Mouse (Mus musculus): Measurements from ENCODE around the gene Angptl4. TPM values are rescaled to one million over a fixed set of nuclear protein-coding genes. Genes with fewer than 3 reads are reported as not detected.

The Angptl4 gene
- polyA plus RNA-seq, 1 experiment: not detected

- H3K27me3 ChIP-seq (ENCODE audit: control insufficient read depth): peaks cover 9% of the 10 kb centered on the region
- H3K4me3 ChIP-seq (replicated peaks): no peak overlapping the region
- H3K9me3 ChIP-seq (ENCODE audit: control insufficient read depth, low read length): no peaks in the 10 kb centered on the region
- H3K36me3 ChIP-seq (ENCODE audit: control insufficient read depth): peaks cover 16% of the 10 kb centered on the region
- TF ChIP-seq GATA1 (IDR thresholded peaks at IDR 0.05; ENCODE audit: low read length) (no peak), TAL1 (IDR thresholded peaks at IDR 0.05; ENCODE audit: low read length) (no peak)
- no peaks in the 10 kb centered on the region for H3K4me1 ChIP-seq (ENCODE audit: control insufficient read depth)
Measured at GRCm38 (mm10) chr17:33771617-33772016, 10.0 kb downstream of the Angptl4 start.

GRCm38 (mm10) chr17:33766389-33766788, 15.2 kb downstream of the Angptl4 start:
- H3K9me3 ChIP-seq (ENCODE audit: control insufficient read depth, low read length): no peaks in the 10 kb centered on the region
- peaks cover 10% of the 10 kb centered on the region for H3K27me3 ChIP-seq (ENCODE audit: control insufficient read depth)
- no peaks in the 10 kb centered on the region for H3K36me3 ChIP-seq (ENCODE audit: control insufficient read depth)
- H3K4me3 ChIP-seq (replicated peaks): no peak overlapping the region
- TF ChIP-seq TAL1 (IDR thresholded peaks at IDR 0.05; ENCODE audit: low read length): no peak
- no peak for TF ChIP-seq GATA1 (IDR thresholded peaks at IDR 0.05; ENCODE audit: low read length)
- peaks cover 7% of the 10 kb centered on the region for H3K4me1 ChIP-seq (ENCODE audit: control insufficient read depth)

DNA sequence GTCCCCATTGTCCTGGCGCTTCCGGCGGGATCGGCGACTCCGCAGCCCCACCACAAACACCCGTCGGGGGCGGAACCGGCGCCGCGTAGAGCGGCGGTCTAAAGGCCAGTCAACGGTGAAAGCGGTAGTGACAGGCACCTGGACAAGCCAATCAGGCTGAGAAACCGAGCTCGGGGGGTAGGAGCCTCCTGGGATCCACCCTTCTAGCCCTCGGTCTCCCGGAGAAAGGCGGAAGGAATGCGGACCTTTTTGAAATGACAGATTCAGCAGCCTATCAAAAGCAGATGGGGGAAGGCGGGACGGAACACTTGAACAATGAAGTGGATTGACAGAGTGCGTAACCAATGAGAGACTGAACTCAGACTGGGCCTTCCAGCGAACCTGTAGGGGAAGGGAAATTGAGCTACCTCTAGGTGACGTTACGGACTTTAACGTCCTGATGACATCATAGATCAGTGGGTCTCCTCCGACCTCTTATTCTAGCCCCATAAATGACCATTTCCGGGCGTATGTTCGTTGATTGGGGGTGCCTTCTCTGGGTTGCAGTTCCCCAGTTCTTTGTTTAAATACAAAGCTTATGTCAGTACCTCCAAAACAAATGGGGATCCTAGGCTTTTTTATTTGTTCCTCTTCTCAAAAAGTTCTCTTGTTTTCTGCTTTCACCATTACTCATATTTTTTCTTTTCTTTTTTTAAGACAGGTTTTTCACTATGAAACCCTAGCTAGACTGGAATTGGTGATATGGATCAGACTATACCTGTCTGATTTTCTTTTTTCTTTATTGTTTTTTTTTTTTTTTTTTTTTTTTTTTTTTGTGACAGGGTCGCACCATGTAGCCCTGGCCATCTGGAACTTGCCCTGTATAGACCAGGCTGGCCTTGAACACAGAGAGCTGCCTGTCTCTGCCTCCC, 21.1 kb downstream of the Angptl4 start, which contains the start of gene Rab11b:
Gene Rab11b (minus strand): TSS at position 276 of the 911 bp plus-strand sequence.
- H3K4me1 ChIP-seq (ENCODE audit: control insufficient read depth): peaks cover 53% of the 10 kb centered on the region
- peaks cover 38% of the 10 kb centered on the region for H3K36me3 ChIP-seq (ENCODE audit: control insufficient read depth)
- no peaks in the 10 kb centered on the region for H3K27me3 ChIP-seq (ENCODE audit: control insufficient read depth)
- H3K4me3 ChIP-seq (replicated peaks): peak within 1 kb of the TSS; percentile 94
- no peaks in the 10 kb centered on the region for H3K9me3 ChIP-seq (ENCODE audit: control insufficient read depth, low read length)
- TF ChIP-seq GATA1 (IDR thresholded peaks at IDR 0.05; ENCODE audit: low read length) (no peak), TAL1 (IDR thresholded peaks at IDR 0.05; ENCODE audit: low read length) (no peak)

GRCm38 (mm10) chr17:33759767-33760254, 21.8 kb downstream of the Angptl4 start:
- H3K9me3 ChIP-seq (ENCODE audit: control insufficient read depth, low read length): no peaks in the 10 kb centered on the region
- TF ChIP-seq TAL1 (IDR thresholded peaks at IDR 0.05; ENCODE audit: low read length): no peak
- TF ChIP-seq GATA1 (IDR thresholded peaks at IDR 0.05; ENCODE audit: low read length): no peak
- peaks cover 44% of the 10 kb centered on the region for H3K36me3 ChIP-seq (ENCODE audit: control insufficient read depth)
- no peaks in the 10 kb centered on the region for H3K27me3 ChIP-seq (ENCODE audit: control insufficient read depth)
- peaks cover 58% of the 10 kb centered on the region for H3K4me1 ChIP-seq (ENCODE audit: control insufficient read depth)
- peak overlapping the region; percentile 94 for H3K4me3 ChIP-seq (replicated peaks)

DNA sequence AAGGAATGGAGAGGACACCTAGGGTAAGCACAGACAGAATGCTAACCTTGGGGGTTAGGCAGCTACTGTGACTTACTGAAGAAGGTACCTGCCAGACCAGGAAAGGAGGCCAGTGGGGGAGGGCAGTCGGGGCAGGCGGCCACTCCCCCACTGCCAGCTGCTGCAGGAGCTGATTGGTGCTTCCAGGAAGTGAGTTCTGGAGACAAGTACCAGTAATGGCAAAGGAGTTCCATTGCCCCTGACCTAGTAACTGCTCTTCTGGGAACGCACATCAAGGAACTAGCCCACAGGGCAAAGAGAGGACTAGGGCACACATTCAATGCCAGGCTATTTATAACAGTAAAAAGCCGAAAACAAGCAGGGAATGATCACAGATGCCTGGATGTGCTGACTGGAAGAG, 24.4 kb downstream of the Angptl4 start:
- Histone ChIP-seq H3K4me1 (ENCODE audit: control insufficient read depth) (peaks cover 65% of the 10 kb centered on the region), H3K4me3 (replicated peaks) (no peak overlapping the region), H3K27me3 (ENCODE audit: control insufficient read depth) (no peaks in the 10 kb centered on the region), H3K9me3 (ENCODE audit: control insufficient read depth, low read length) (no peaks in the 10 kb centered on the region), H3K36me3 (ENCODE audit: control insufficient read depth) (peaks cover 70% of the 10 kb centered on the region)
- TF ChIP-seq TAL1 (IDR thresholded peaks at IDR 0.05; ENCODE audit: low read length) (no peak), GATA1 (IDR thresholded peaks at IDR 0.05; ENCODE audit: low read length) (no peak)

- Histone ChIP-seq H3K36me3 (ENCODE audit: control insufficient read depth) (peaks cover 80% of the 10 kb centered on the region), H3K27me3 (ENCODE audit: control insufficient read depth) (no peaks in the 10 kb centered on the region), H3K9me3 (ENCODE audit: control insufficient read depth, low read length) (no peaks in the 10 kb centered on the region), H3K4me3 (replicated peaks) (no peak overlapping the region), H3K4me1 (ENCODE audit: control insufficient read depth) (peaks cover 71% of the 10 kb centered on the region)
- TF ChIP-seq TAL1 (IDR thresholded peaks at IDR 0.05; ENCODE audit: low read length): no peak
- no peak for TF ChIP-seq GATA1 (IDR thresholded peaks at IDR 0.05; ENCODE audit: low read length)
Measured at GRCm38 (mm10) chr17:33756108-33756790, 25.4 kb downstream of the Angptl4 start.

DNA sequence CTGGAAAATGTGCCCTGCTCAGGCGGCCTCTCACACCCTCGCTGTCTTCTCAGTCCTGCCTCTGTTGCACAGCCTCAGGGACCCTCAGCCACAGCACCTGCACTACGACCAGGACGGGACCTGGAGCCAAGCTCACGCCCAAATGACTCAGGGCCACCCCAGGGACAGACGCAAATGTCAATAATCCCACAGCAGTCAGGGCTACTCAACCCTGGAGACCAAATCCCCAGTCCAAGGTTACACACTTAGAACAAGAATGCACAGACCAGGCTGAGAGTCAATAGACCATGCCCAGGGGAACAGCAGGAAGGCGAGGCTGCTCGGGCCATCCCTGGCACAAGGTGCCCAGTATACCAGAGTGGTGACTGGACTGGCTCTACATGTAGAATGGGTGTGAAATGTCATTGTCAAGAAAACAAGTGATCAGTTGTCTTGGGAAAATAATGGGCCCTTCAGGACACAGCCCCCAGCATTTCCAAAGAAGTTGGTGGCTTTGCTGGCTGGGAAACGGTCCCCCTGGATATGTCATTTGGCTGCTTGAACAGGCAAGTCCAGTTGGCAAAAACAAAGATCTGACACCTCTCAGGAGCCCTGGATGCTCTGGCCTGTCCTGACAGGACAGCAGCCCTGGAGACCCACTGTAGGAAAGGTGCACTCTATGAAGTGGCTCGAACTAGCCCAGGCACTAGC, 26.1 kb downstream of the Angptl4 start:
- Histone ChIP-seq H3K4me3 (replicated peaks) (no peak overlapping the region), H3K4me1 (ENCODE audit: control insufficient read depth) (peaks cover 72% of the 10 kb centered on the region), H3K27me3 (ENCODE audit: control insufficient read depth) (no peaks in the 10 kb centered on the region), H3K9me3 (ENCODE audit: control insufficient read depth, low read length) (no peaks in the 10 kb centered on the region), H3K36me3 (ENCODE audit: control insufficient read depth) (peaks cover 87% of the 10 kb centered on the region)
- no peak for TF ChIP-seq TAL1 (IDR thresholded peaks at IDR 0.05; ENCODE audit: low read length)
- TF ChIP-seq GATA1 (IDR thresholded peaks at IDR 0.05; ENCODE audit: low read length): no peak

GRCm38 (mm10) chr17:33754656-33755055, 27.0 kb downstream of the Angptl4 start:
- TF ChIP-seq GATA1 (IDR thresholded peaks at IDR 0.05; ENCODE audit: low read length) (no peak), TAL1 (IDR thresholded peaks at IDR 0.05; ENCODE audit: low read length) (no peak)
- Histone ChIP-seq H3K4me3 (replicated peaks) (no peak overlapping the region), H3K9me3 (ENCODE audit: control insufficient read depth, low read length) (no peaks in the 10 kb centered on the region), H3K27me3 (ENCODE audit: control insufficient read depth) (no peaks in the 10 kb centered on the region), H3K36me3 (ENCODE audit: control insufficient read depth) (peaks cover 96% of the 10 kb centered on the region), H3K4me1 (ENCODE audit: control insufficient read depth) (peaks cover 70% of the 10 kb centered on the region)

Measured in erythroblast, embryonic 14.5 days (primary cell).